Mouse (Mus musculus): Measurements from ENCODE around the gene Pigg. TPM values are rescaled to one million over a fixed set of nuclear protein-coding genes. Genes with fewer than 3 reads are reported as not detected.

The Pigg gene
- polyA plus RNA-seq, 2 experiments = 2.4 to 5.8 TPM

DNA sequence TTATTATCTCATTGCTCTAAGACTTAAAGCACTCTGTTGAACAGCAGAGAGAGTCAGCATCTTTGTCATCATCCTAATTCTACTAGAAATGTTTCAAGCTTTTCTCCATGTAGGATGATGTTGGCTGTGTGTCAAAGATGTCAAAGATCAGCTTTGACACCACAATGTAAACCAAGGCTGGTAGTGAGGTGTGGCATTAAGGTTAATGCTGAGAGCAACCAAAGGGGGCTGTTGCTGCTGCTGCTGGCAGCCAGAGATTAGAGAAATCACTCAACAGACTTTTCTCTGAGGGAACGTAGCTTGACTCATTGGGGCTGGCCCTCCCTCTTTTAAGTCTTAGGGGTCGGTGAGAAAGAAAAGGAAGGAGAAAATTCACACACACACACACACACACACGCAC lies 10.8 kb upstream of the Pigg start:
- Histone ChIP-seq H3K4me3 (replicated peaks; ENCODE audit: low read length) (no peak overlapping the region), H3K9ac (ENCODE audit: low read depth, low read length, severe bottlenecking) (no peak overlapping the region), H3K36me3 (ENCODE audit: control insufficient read depth, insufficient read depth, low read length) (no peaks in the 10 kb centered on the region), H3K9me3 (ENCODE audit: control insufficient read depth, low read length) (no peaks in the 10 kb centered on the region), H3K27me3 (ENCODE audit: control insufficient read depth, insufficient read depth, low read length) (no peaks in the 10 kb centered on the region), H3K27ac (replicated peaks; ENCODE audit: low read depth, low read length) (no peak overlapping the region), H3K4me1 (ENCODE audit: control insufficient read depth, insufficient read depth, low read length) (no peaks in the 10 kb centered on the region), H3K4me2 (replicated peaks; ENCODE audit: low read depth, low read length, severe bottlenecking) (no peak overlapping the region)
- DNase-seq (ENCODE audit: low spot score) (no peak), ATAC-seq (ENCODE audit: low FRiP score, low read depth) (no peak)
- no peak for TF ChIP-seq POLR2A (IDR thresholded peaks at IDR 0.05; ENCODE audit: borderline replicate concordance, extremely low read depth, insufficient read depth, insufficient read length)
- 76% methylated on average over 3 of the region's 3 CpGs for WGBS

DNA sequence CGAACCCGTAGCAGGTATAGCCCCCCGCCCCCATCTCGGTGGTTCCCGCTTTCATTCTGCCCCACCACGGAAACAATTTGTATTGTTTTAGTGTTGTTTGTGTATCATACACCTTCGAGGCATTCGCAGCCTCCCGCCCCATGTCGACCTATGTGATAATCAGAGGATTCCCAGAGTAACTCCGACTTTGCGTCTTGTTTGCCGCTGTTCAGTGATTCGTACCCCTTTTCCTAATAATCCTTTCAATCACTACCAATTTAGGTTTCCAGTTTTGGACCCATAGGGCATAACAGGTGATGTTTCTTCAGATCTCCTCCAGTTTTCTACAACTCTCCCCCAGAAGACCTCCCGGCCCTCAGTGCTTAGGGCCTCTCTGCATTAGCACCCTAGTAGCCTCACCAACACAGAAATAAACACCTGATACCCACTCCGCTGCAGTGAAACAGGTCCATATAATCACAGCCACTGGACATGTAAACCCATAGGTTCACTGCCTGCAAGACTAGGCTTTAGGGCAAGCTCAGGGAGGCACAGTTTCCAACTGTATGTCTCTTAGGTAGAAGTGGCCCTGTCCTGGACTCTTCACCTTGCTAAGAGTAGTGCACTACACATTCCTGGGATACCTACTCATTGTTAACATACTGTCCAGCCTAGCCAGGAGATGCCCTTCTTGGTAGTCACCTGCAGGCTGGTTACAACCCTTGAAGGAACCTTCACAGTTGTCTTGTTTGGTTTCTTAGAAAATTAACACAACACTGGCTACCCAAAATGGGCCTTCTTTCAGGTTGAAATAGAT lies 854 bp downstream of the Pigg start:
- ATAC-seq (ENCODE audit: low FRiP score, low read depth) (no peak; the same call in 1 of the 2 replicates), DNase-seq (ENCODE audit: low spot score) (no peak)
- H3K4me3 ChIP-seq (replicated peaks; ENCODE audit: low read length) = peak overlapping the region; percentile 77
- 8% methylated on average over 16 of the region's 16 CpGs for WGBS
- H3K9me3 ChIP-seq (ENCODE audit: control insufficient read depth, low read length) = no peaks in the 10 kb centered on the region
- peak overlapping the region; percentile 84 for H3K9ac ChIP-seq (ENCODE audit: low read depth, low read length, severe bottlenecking)
- no peak for TF ChIP-seq POLR2A (IDR thresholded peaks at IDR 0.05; ENCODE audit: borderline replicate concordance, extremely low read depth, insufficient read depth, insufficient read length)
- H3K4me2 ChIP-seq (replicated peaks; ENCODE audit: low read depth, low read length, severe bottlenecking) = peak overlapping the region; percentile 87
- peak overlapping the region; percentile 56; the same call in 1 of the 2 replicates for H3K27ac ChIP-seq (replicated peaks; ENCODE audit: low read depth, low read length)
- H3K27me3 ChIP-seq (ENCODE audit: control insufficient read depth, insufficient read depth, low read length) = no peaks in the 10 kb centered on the region
- no peaks in the 10 kb centered on the region; the same call in 1 of the 2 replicates for H3K36me3 ChIP-seq (ENCODE audit: control insufficient read depth, insufficient read depth, low read length)
- peaks cover 5% of the 10 kb centered on the region for H3K4me1 ChIP-seq (ENCODE audit: control insufficient read depth, insufficient read depth, low read length)

- H3K9me3 ChIP-seq (ENCODE audit: control insufficient read depth, low read length) = no peaks in the 10 kb centered on the region
- H3K4me3 ChIP-seq (replicated peaks; ENCODE audit: low read length) = no peak overlapping the region
- H3K4me2 ChIP-seq (replicated peaks; ENCODE audit: low read depth, low read length, severe bottlenecking) = no peak overlapping the region
- no peaks in the 10 kb centered on the region for H3K4me1 ChIP-seq (ENCODE audit: control insufficient read depth, insufficient read depth, low read length)
- no peak for DNase-seq (ENCODE audit: low spot score)
- no peak overlapping the region for H3K9ac ChIP-seq (ENCODE audit: low read depth, low read length, severe bottlenecking)
- no peaks in the 10 kb centered on the region for H3K27me3 ChIP-seq (ENCODE audit: control insufficient read depth, insufficient read depth, low read length)
- no peak overlapping the region for H3K27ac ChIP-seq (replicated peaks; ENCODE audit: low read depth, low read length)
- TF ChIP-seq POLR2A (IDR thresholded peaks at IDR 0.05; ENCODE audit: borderline replicate concordance, extremely low read depth, insufficient read depth, insufficient read length) = no peak
- no peak for ATAC-seq (ENCODE audit: low FRiP score, low read depth)
- 90% methylated on average over 1 of the region's 1 CpGs for WGBS
- H3K36me3 ChIP-seq (ENCODE audit: control insufficient read depth, insufficient read depth, low read length) = peaks cover 45% of the 10 kb centered on the region
Measured at GRCm38 (mm10) chr5:108331051-108331450, 18.6 kb downstream of the Pigg start.

- Histone ChIP-seq H3K9me3 (ENCODE audit: control insufficient read depth, low read length) (no peaks in the 10 kb centered on the region), H3K27me3 (ENCODE audit: control insufficient read depth, insufficient read depth, low read length) (no peaks in the 10 kb centered on the region), H3K4me3 (replicated peaks; ENCODE audit: low read length) (no peak overlapping the region), H3K4me1 (ENCODE audit: control insufficient read depth, insufficient read depth, low read length) (no peaks in the 10 kb centered on the region), H3K27ac (replicated peaks; ENCODE audit: low read depth, low read length) (no peak overlapping the region), H3K36me3 (ENCODE audit: control insufficient read depth, insufficient read depth, low read length) (peaks cover 27% of the 10 kb centered on the region), H3K4me2 (replicated peaks; ENCODE audit: low read depth, low read length, severe bottlenecking) (no peak overlapping the region), H3K9ac (ENCODE audit: low read depth, low read length, severe bottlenecking) (no peak overlapping the region)
- ATAC-seq (ENCODE audit: low FRiP score, low read depth) (no peak), DNase-seq (ENCODE audit: low spot score) (no peak)
- WGBS = 44% methylated on average over 4 of the region's 4 CpGs
- no peak for TF ChIP-seq POLR2A (IDR thresholded peaks at IDR 0.05; ENCODE audit: borderline replicate concordance, extremely low read depth, insufficient read depth, insufficient read length)
Measured at GRCm38 (mm10) chr5:108337385-108337784, 25.0 kb downstream of the Pigg start.

DNA sequence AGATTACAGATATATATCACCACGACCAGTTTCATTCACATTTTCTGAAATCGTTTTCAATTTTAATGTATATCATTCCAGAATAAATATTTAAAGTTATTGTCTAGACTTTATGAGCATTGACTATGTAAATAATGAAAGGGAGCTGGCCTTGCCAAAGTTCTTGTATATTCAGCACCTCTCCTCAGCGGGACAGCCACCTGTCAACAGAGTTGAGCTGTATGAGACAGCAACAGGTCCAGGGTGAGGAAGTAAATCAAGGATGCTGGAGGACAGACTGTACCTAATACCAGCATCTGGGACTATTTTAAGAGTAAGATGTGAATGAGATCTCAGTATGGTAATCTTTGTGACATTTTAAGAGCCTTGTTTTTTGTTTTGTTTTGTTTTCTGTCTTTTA lies 25.6 kb downstream of the Pigg start:
- no peak for ATAC-seq (ENCODE audit: low FRiP score, low read depth)
- Histone ChIP-seq H3K4me3 (replicated peaks; ENCODE audit: low read length) (no peak overlapping the region), H3K9ac (ENCODE audit: low read depth, low read length, severe bottlenecking) (no peak overlapping the region), H3K27me3 (ENCODE audit: control insufficient read depth, insufficient read depth, low read length) (no peaks in the 10 kb centered on the region), H3K4me1 (ENCODE audit: control insufficient read depth, insufficient read depth, low read length) (no peaks in the 10 kb centered on the region), H3K9me3 (ENCODE audit: control insufficient read depth, low read length) (no peaks in the 10 kb centered on the region), H3K4me2 (replicated peaks; ENCODE audit: low read depth, low read length, severe bottlenecking) (no peak overlapping the region), H3K36me3 (ENCODE audit: control insufficient read depth, insufficient read depth, low read length) (peaks cover 21% of the 10 kb centered on the region), H3K27ac (replicated peaks; ENCODE audit: low read depth, low read length) (no peak overlapping the region)
- no peak for TF ChIP-seq POLR2A (IDR thresholded peaks at IDR 0.05; ENCODE audit: borderline replicate concordance, extremely low read depth, insufficient read depth, insufficient read length)
- DNase-seq (ENCODE audit: low spot score) = no peak
- 86% methylated on average over 3 of the region's 3 CpGs for WGBS
